ENCODE assay signal across 9 mouse cellular contexts in genomic region chr5:99380166-99380565, GRCm38 (mm10).
DNase-seq lines count a peak whose midpoint lies in the region; ATAC-seq and TF ChIP-seq lines count a peak whose summit lies in the region.
"Had no signal": no experiment of that assay in that cellular context is flagged by ENCODE, and none has a peak within 500 bp of the region (broad histone marks: within the 10 kb centered on the region; RNA-seq: fewer than 3 reads in every experiment).

No protein-coding gene starts in this region.

- no peak for TF ChIP-seq CTCF in kidney, adult 2 months (conservative IDR thresholded peaks at IDR 0.05; ENCODE audit: insufficient read depth, insufficient read length, low read depth, low read length)
- no peak for TF ChIP-seq CTCF in brain, embryonic 14.5 days (IDR thresholded peaks at IDR 0.05; ENCODE audit: borderline replicate concordance, extremely low read depth, insufficient read depth, insufficient read length)
- no peak for TF ChIP-seq CTCF in layer of hippocampus, adult 2 months (conservative IDR thresholded peaks at IDR 0.05)

- TF ChIP-seq POLR2A in kidney, adult 2 months (IDR thresholded peaks at IDR 0.05; ENCODE audit: low read depth, low read length) = no peak
- TF ChIP-seq POLR2A in brain, embryonic 14.5 days (IDR thresholded peaks at IDR 0.05; ENCODE audit: borderline replicate concordance, extremely low read depth, insufficient read depth, insufficient read length, poor library complexity, severe bottlenecking) = no peak

- no peak overlapping the region for H3K27ac ChIP-seq in kidney, adult 2 months (ENCODE audit: insufficient read depth, low read depth, low read length)
- H3K27ac ChIP-seq in layer of hippocampus, adult 2 months = no peak overlapping the region

- WGBS in kidney, adult 2 months = 13% methylated on average over 12 of the region's 12 CpGs

- H3K36me3 ChIP-seq in kidney, adult 2 months (ENCODE audit: control insufficient read depth, insufficient read depth, low read length) = no peaks in the 10 kb centered on the region

- peak; percentile 17 for DNase-seq in kidney, adult 2 months
- DNase-seq in kidney, postnatal 4 days = no peak
- peak; percentile 8 for DNase-seq in ES-CJ7 (ENCODE audit: low read depth, low spot score)
- peak; percentile 34 for DNase-seq in brain, embryonic 14.5 days (ENCODE audit: low read depth)
- DNase-seq in kidney, postnatal 14 days = peak; percentile 30
- no peak for DNase-seq in layer of hippocampus, postnatal 25 days (ENCODE audit: extremely low spot score in 1 of 2, low spot score in 1 of 2)
- DNase-seq in layer of hippocampus, adult 2 months (ENCODE audit: low spot score in 2 of 2) = no peak
- DNase-seq: lung, adult 2 months had no signal

- H3K4me1 ChIP-seq in kidney, adult 2 months (ENCODE audit: control insufficient read depth, insufficient read depth, low read length) = no peaks in the 10 kb centered on the region

- ATAC-seq in CD4-positive, CD25-positive, alpha-beta regulatory T cell, adult 4 months = no peak

- no peaks in the 10 kb centered on the region for H3K27me3 ChIP-seq in kidney, adult 2 months (replicated peaks; ENCODE audit: control insufficient read depth, insufficient read depth, low read length)

- no peak overlapping the region for H3K4me3 ChIP-seq in kidney, adult 2 months (ENCODE audit: insufficient read depth, low read depth, low read length)
- H3K4me3 ChIP-seq in layer of hippocampus, adult 2 months = no peak overlapping the region

Comparison
In these comparisons a context has a peak if more than half of its experiments do, and no peak if none do; other contexts are left out.
1. DNase-seq: peak in kidney, adult 2 months (single experiment), ES-CJ7 (single experiment), brain, embryonic 14.5 days (single experiment) and kidney, postnatal 14 days (single experiment); none in kidney, postnatal 4 days (0 of 2), layer of hippocampus, postnatal 25 days (0 of 2) and layer of hippocampus, adult 2 months (0 of 2).